Mouse (Mus musculus): ENCODE results near the gene Pum2. TPM values are rescaled to one million over a fixed set of nuclear protein-coding genes. Genes with fewer than 3 reads are reported as not detected.

Gene Pum2
- polyA plus RNA-seq (2014; fragmentation: Illumina TruSeq; extraction: RNeasy Lipid Tissue Mini Kit (QIAGEN cat#74804); ENCODE audit: low read depth, low replicate concordance): 237 TPM

GRCm38 (mm10) chr12:8673974-8674306 is at the start of gene Pum2:
Pum2 (plus strand) TSS chr12:8674134.

GRCm38 (mm10) chr12:8770946-8771843 is 97.3 kb downstream of the Pum2 start, which contains the start of gene Sdc1:
Sdc1 (plus strand) TSS chr12:8771323.

Other genes starting within 250 kb of the Pum2 start
- gene Rhob, start 174.1 kb upstream of the Pum2 start, polyA plus RNA-seq (2014; fragmentation: Illumina TruSeq; extraction: RNeasy Lipid Tissue Mini Kit (QIAGEN cat#74804); ENCODE audit: low read depth, low replicate concordance): 246 TPM
- gene Slc7a15, start 75.1 kb upstream of the Pum2 start, polyA plus RNA-seq (2014; fragmentation: Illumina TruSeq; extraction: RNeasy Lipid Tissue Mini Kit (QIAGEN cat#74804); ENCODE audit: low read depth, low replicate concordance): not detected
- gene Sdc1, start 97.2 kb downstream of the Pum2 start, polyA plus RNA-seq (2014; fragmentation: Illumina TruSeq; extraction: RNeasy Lipid Tissue Mini Kit (QIAGEN cat#74804); ENCODE audit: low read depth, low replicate concordance): 2.9 TPM
- gene Laptm4a, start 247.5 kb downstream of the Pum2 start, polyA plus RNA-seq (2014; fragmentation: Illumina TruSeq; extraction: RNeasy Lipid Tissue Mini Kit (QIAGEN cat#74804); ENCODE audit: low read depth, low replicate concordance): 1,512 TPM